Mouse (Mus musculus) ES-E14 (cell line): Measurements from ENCODE around the gene Llgl2. TPM values are rescaled to one million over a fixed set of nuclear protein-coding genes. Genes with fewer than 3 reads are reported as not detected.

Source experiments
- DNase-seq: peaks from one replicate; pipeline ENCODE4 v3.0.0-alpha.2; 2013; ENCODE audit warnings: low read depth, low spot score
- H3K27ac ChIP-seq: 2 replicates; pipeline ENCODE4 v1.5.1; 2012; ENCODE audit warnings: low read depth, mild to moderate bottlenecking, low read length, moderate library complexity, mixed read lengths; ENCODE audit not compliant: poor library complexity, insufficient read depth, severe bottlenecking
- H3K36me3 ChIP-seq: 2 replicates; pipeline ENCODE4 v1.6.1; 2012; ENCODE audit warnings: mild to moderate bottlenecking, low read length, moderate library complexity, mixed read lengths; ENCODE audit not compliant: control insufficient read depth, poor library complexity, insufficient read depth, severe bottlenecking
- H3K4me1 ChIP-seq, 2 experiments: fragments of 150-350 bp in 1 of 2; sonication (generic) in 1 of 2; 2 replicates each; pipeline ENCODE4 v1.6.1; 2012; ENCODE audit warnings: low read length in 2 of 2, mild to moderate bottlenecking in 1 of 2, mixed read lengths in 1 of 2; ENCODE audit not compliant: control insufficient read depth in 2 of 2, insufficient read depth in 2 of 2, poor library complexity in 1 of 2
- H3K4me3 ChIP-seq, 2 experiments: fragments of 150-350 bp in 1 of 2; sonication (generic) in 1 of 2; 2 replicates each; pipeline ENCODE4 v1.5.1; 2012; ENCODE audit warnings: low read length in 2 of 2, low read depth in 1 of 2, mild to moderate bottlenecking in 1 of 2, mixed read lengths in 1 of 2; ENCODE audit not compliant: insufficient read depth in 1 of 2, poor library complexity in 1 of 2, severe bottlenecking in 1 of 2
- H3K9ac ChIP-seq: 2 replicates; pipeline ENCODE4 v1.6.1; 2012; ENCODE audit warnings: low read depth, mild to moderate bottlenecking, low read length, mixed read lengths; ENCODE audit not compliant: poor library complexity, insufficient read depth, severe bottlenecking
- H3K9me3 ChIP-seq: fragments of 150-350 bp; sonication (generic); 2 replicates; pipeline ENCODE4 v1.6.1; 2012; ENCODE audit warnings: low read depth, mild to moderate bottlenecking, low read length; ENCODE audit not compliant: control insufficient read depth, insufficient read depth
- CHD2 ChIP-seq: IDR thresholded peaks from 2 replicates; pipeline ENCODE4 v1.6.1; 2014; ENCODE audit warnings: mild to moderate bottlenecking, low read depth, low read length, inconsistent platforms
- HCFC1 ChIP-seq: IDR thresholded peaks from 2 replicates; pipeline ENCODE4 v1.6.1; 2012; ENCODE audit warnings: low read length, inconsistent platforms, borderline replicate concordance; ENCODE audit not compliant: insufficient read depth
- MAFK ChIP-seq: IDR thresholded peaks from 2 replicates; pipeline ENCODE4 v1.6.1; 2014; ENCODE audit warnings: mild to moderate bottlenecking, low read depth, low read length, inconsistent platforms; ENCODE audit not compliant: insufficient read depth
- ZC3H11A ChIP-seq: IDR thresholded peaks from 2 replicates; pipeline ENCODE4 v1.6.1; 2012; ENCODE audit warnings: low read depth, mild to moderate bottlenecking, inconsistent platforms, low read length, borderline replicate concordance
- ZNF384 ChIP-seq: IDR thresholded peaks from 2 replicates; pipeline ENCODE4 v1.6.1; 2012; ENCODE audit warnings: low read depth, low read length, inconsistent platforms
- in situ Hi-C, 2 experiments: fragments of 600-800 bp; cut with MboI; formaldehyde crosslinking; loops; one replicate each; pipeline ENCODE4 v1.15.1; 2025; ENCODE audit warnings: low sequenced_read_pairs in 2 of 2, inconsistent platforms in 1 of 2; ENCODE audit not compliant: unreplicated experiment in 2 of 2
- total RNA-seq: library from RNA; depleted of rRNA; stranded (reverse); fragments of 300-350 nt; gene quantifications from 2 replicates; pipeline ENCODE4 v1.2.3, GENCODE M21; 2012

Gene Llgl2
- total RNA-seq, 1 experiment = 145 TPM

GRCm38 (mm10) chr11:115789787-115790186 lies 34.1 kb upstream of the Llgl2 start:
- peaks cover 32% of the 10 kb centered on the region for H3K36me3 ChIP-seq
- no peaks in the 10 kb centered on the region for H3K9me3 ChIP-seq
- H3K4me3 ChIP-seq = no peak overlapping the region
- no peak overlapping the region for H3K9ac ChIP-seq
- no peak overlapping the region for H3K27ac ChIP-seq
- peaks cover 0 to 5% of the 10 kb centered on the region in 2 experiments; a peak in 1 of 4 replicates for H3K4me1 ChIP-seq
- in situ Hi-C loops = no loop called here
- DNase-seq = no peak
- TF ChIP-seq ZC3H11A (no peak), MAFK (no peak)

GRCm38 (mm10) chr11:115791919-115792318 lies 31.9 kb upstream of the Llgl2 start:
- in situ Hi-C loops = no loop called here
- Histone ChIP-seq H3K9ac (no peak overlapping the region), H3K27ac (no peak overlapping the region), H3K4me3 (no peak overlapping the region), H3K9me3 (no peaks in the 10 kb centered on the region), H3K36me3 (peaks cover 41% of the 10 kb centered on the region), H3K4me1 (peaks cover 0 to 5% of the 10 kb centered on the region in 2 experiments; a peak in 1 of 4 replicates)
- TF ChIP-seq ZNF384 = no peak
- no peak for TF ChIP-seq ZC3H11A
- TF ChIP-seq CHD2 = no peak
- TF ChIP-seq MAFK = no peak
- TF ChIP-seq HCFC1 = no peak
- no peak for DNase-seq

GRCm38 (mm10) chr11:115792353-115792752 lies 31.5 kb upstream of the Llgl2 start:
- H3K36me3 ChIP-seq = peaks cover 41% of the 10 kb centered on the region
- in situ Hi-C loops = no loop called here
- H3K27ac ChIP-seq = no peak overlapping the region
- H3K9ac ChIP-seq = no peak overlapping the region
- peaks cover 0 to 5% of the 10 kb centered on the region in 2 experiments; a peak in 1 of 4 replicates for H3K4me1 ChIP-seq
- no peak for TF ChIP-seq HCFC1
- TF ChIP-seq ZC3H11A = no peak
- no peak for TF ChIP-seq ZNF384
- no peak for TF ChIP-seq CHD2
- TF ChIP-seq MAFK = no peak
- no peak overlapping the region for H3K4me3 ChIP-seq
- H3K9me3 ChIP-seq = no peaks in the 10 kb centered on the region
- no peak for DNase-seq

- no peak overlapping the region for H3K27ac ChIP-seq
- no peak for DNase-seq
- no peak for TF ChIP-seq ZC3H11A
- no peak for TF ChIP-seq CHD2
- H3K4me3 ChIP-seq = no peak overlapping the region
- H3K4me1 ChIP-seq = peaks cover 0 to 2% of the 10 kb centered on the region in 2 experiments; a peak in 1 of 4 replicates
- peaks cover 50% of the 10 kb centered on the region for H3K36me3 ChIP-seq
- H3K9ac ChIP-seq = no peak overlapping the region
- in situ Hi-C loops = no loop called here
- H3K9me3 ChIP-seq = no peaks in the 10 kb centered on the region
Observed at GRCm38 (mm10) chr11:115796898-115797297, 27.0 kb upstream of the Llgl2 start.

- no peak for TF ChIP-seq ZC3H11A
- Histone ChIP-seq H3K36me3 (peaks cover 50% of the 10 kb centered on the region), H3K9ac (no peak overlapping the region), H3K27ac (no peak overlapping the region), H3K4me1 (peaks cover 0 to 2% of the 10 kb centered on the region in 2 experiments; a peak in 1 of 4 replicates), H3K4me3 (no peak overlapping the region), H3K9me3 (no peaks in the 10 kb centered on the region)
- in situ Hi-C loops = no loop called here
- no peak for DNase-seq
Observed at GRCm38 (mm10) chr11:115797665-115798064, 26.2 kb upstream of the Llgl2 start.
